In genomic region chr5:140073148-140073670, GRCm38 (mm10) we compare ENCODE assay signal across 19 mouse cellular contexts.
DNase-seq lines count a peak whose midpoint lies in the region; ATAC-seq and TF ChIP-seq lines count a peak whose summit lies in the region.
"Had no signal": no experiment of that assay in that cellular context is flagged by ENCODE, and none has a peak within 500 bp of the region (broad histone marks: within the 10 kb centered on the region; RNA-seq: fewer than 3 reads in every experiment).

No protein-coding gene starts in this region.

- no peak for DNase-seq in neural tube, embryonic 10.5 days (ENCODE audit: extremely low spot score, low spot score)
- no peak for DNase-seq in forebrain, embryonic 14.5 days (ENCODE audit: low spot score)
- DNase-seq in limb, embryonic 10.5 days (ENCODE audit: low spot score), result no peak
- DNase-seq in MN1 (ENCODE audit: low spot score), result no peak
- no peak for DNase-seq in layer of hippocampus, adult 2 months (ENCODE audit: low spot score in 2 of 2)
- no peak for DNase-seq in adrenal gland, postnatal 36 days
- DNase-seq: adrenal gland, adult 8-10 months; cerebellum, adult 11-12 months; cerebellum, postnatal 25 days; heart, postnatal 14 days; kidney, postnatal 10 days; lung, postnatal 14 days had no signal

- H3K4me1 ChIP-seq in neural tube, embryonic 12.5 days, result peaks cover 27% of the 10 kb centered on the region
- peaks cover 18% of the 10 kb centered on the region for H3K4me1 ChIP-seq in forebrain, embryonic 14.5 days (ENCODE audit: control insufficient read depth, insufficient read depth, low read length)
- peaks cover 38% of the 10 kb centered on the region for H3K4me1 ChIP-seq in limb, embryonic 10.5 days
- H3K4me1 ChIP-seq in olfactory bulb, adult 2 months (ENCODE audit: control insufficient read depth, insufficient read depth, low read length), result peaks cover 41% of the 10 kb centered on the region
- H3K4me1 ChIP-seq: liver, embryonic 15.5 days had no signal

- no peaks in the 10 kb centered on the region for H3K36me3 ChIP-seq in neural tube, embryonic 12.5 days
- H3K36me3 ChIP-seq in forebrain, embryonic 14.5 days (ENCODE audit: control insufficient read depth, insufficient read depth, low read length), result no peaks in the 10 kb centered on the region
- peaks cover 24% of the 10 kb centered on the region; the same call in 1 of the 2 replicates for H3K36me3 ChIP-seq in limb, embryonic 10.5 days
- H3K36me3 ChIP-seq: liver, embryonic 15.5 days had no signal

- H3K27me3 ChIP-seq in neural tube, embryonic 12.5 days (replicated peaks), result no peaks in the 10 kb centered on the region
- H3K27me3 ChIP-seq in forebrain, embryonic 14.5 days (replicated peaks; ENCODE audit: control insufficient read depth, insufficient read depth, low read length), result no peaks in the 10 kb centered on the region
- no peaks in the 10 kb centered on the region for H3K27me3 ChIP-seq in limb, embryonic 10.5 days (ENCODE audit: low read depth, poor library complexity, severe bottlenecking)
- H3K27me3 ChIP-seq: limb, embryonic 13.5 days; liver, embryonic 15.5 days had no signal

- no peak for TF ChIP-seq POLR2A in olfactory bulb, adult 2 months (IDR thresholded peaks at IDR 0.05; ENCODE audit: insufficient read depth, low read depth, low read length)

- no peak overlapping the region for H3K4me3 ChIP-seq in neural tube, embryonic 12.5 days
- no peak overlapping the region for H3K4me3 ChIP-seq in forebrain, embryonic 14.5 days (ENCODE audit: low read depth, low read length)
- H3K4me3 ChIP-seq in limb, embryonic 10.5 days, result no peak overlapping the region
- no peak overlapping the region for H3K4me3 ChIP-seq in olfactory bulb, adult 2 months (ENCODE audit: insufficient read depth, low read depth, low read length)
- no peak overlapping the region for H3K4me3 ChIP-seq in layer of hippocampus, adult 2 months
- H3K4me3 ChIP-seq: limb, embryonic 13.5 days; liver, embryonic 15.5 days had no signal

- 21% methylated on average over 1 of the region's 1 CpGs for WGBS in neural tube, embryonic 12.5 days
- WGBS in forebrain, embryonic 14.5 days, result 20% methylated on average over 1 of the region's 1 CpGs
- 41% methylated on average over 1 of the region's 1 CpGs for WGBS in limb, embryonic 10.5 days
- 29% methylated on average over 1 of the region's 1 CpGs for WGBS in olfactory bulb, adult 2 months

- ATAC-seq in neural tube, embryonic 12.5 days (ENCODE audit: low FRiP score, low read depth), result peak; percentile 48
- ATAC-seq in forebrain, embryonic 14.5 days, result peak; percentile 47
- ATAC-seq: CD4-positive, CD25-positive, alpha-beta regulatory T cell, adult 4 months; intestine, embryonic 16.5 days had no signal

- no peak for TF ChIP-seq CTCF in olfactory bulb, adult 2 months (IDR thresholded peaks at IDR 0.05; ENCODE audit: insufficient read depth, low read depth, low read length)
- TF ChIP-seq CTCF in layer of hippocampus, adult 2 months (conservative IDR thresholded peaks at IDR 0.05), result no peak

- no peak overlapping the region for H3K4me2 ChIP-seq in neural tube, embryonic 12.5 days (replicated peaks)
- no peak overlapping the region for H3K4me2 ChIP-seq in forebrain, embryonic 14.5 days (ENCODE audit: low read length)
- H3K4me2 ChIP-seq: heart, embryonic 11.5 days; limb, embryonic 13.5 days; liver, embryonic 15.5 days had no signal

- no peaks in the 10 kb centered on the region for H3K9me3 ChIP-seq in neural tube, embryonic 12.5 days
- no peaks in the 10 kb centered on the region for H3K9me3 ChIP-seq in forebrain, embryonic 14.5 days (replicated peaks; ENCODE audit: control insufficient read depth, low read length)
- no peaks in the 10 kb centered on the region for H3K9me3 ChIP-seq in limb, embryonic 10.5 days (replicated peaks)
- H3K9me3 ChIP-seq: limb, embryonic 13.5 days; liver, embryonic 15.5 days had no signal

- 0 out of 2 replicates have a peak overlapping the region, but pooled peaks have one; percentile 1 for H3K9ac ChIP-seq in neural tube, embryonic 12.5 days
- H3K9ac ChIP-seq in forebrain, embryonic 14.5 days (ENCODE audit: low read length), result no peak overlapping the region
- H3K9ac ChIP-seq: liver, embryonic 15.5 days had no signal

- H3K27ac ChIP-seq in neural tube, embryonic 12.5 days, result peak overlapping the region; percentile 59; the same call in 1 of the 2 replicates
- peak overlapping the region; percentile 61 for H3K27ac ChIP-seq in forebrain, embryonic 14.5 days (ENCODE audit: low read depth, low read length)
- 0 out of 2 replicates have a peak overlapping the region, but pooled peaks have one; percentile 66 for H3K27ac ChIP-seq in limb, embryonic 10.5 days
- peak overlapping the region; percentile 86 for H3K27ac ChIP-seq in olfactory bulb, adult 2 months (ENCODE audit: insufficient read depth, low read depth, low read length)
- H3K27ac ChIP-seq in layer of hippocampus, adult 2 months, result no peak overlapping the region
- H3K27ac ChIP-seq: limb, embryonic 13.5 days; liver, embryonic 15.5 days had no signal
